Mouse (Mus musculus): ENCODE measurements at regions not wholly inside any gene's neighbourhood (a gene's known extent, or its start where the extent isn't known, plus 50 kb on each side); places are given as distances from the start of the nearest gene placed in this dataset.

DNA sequence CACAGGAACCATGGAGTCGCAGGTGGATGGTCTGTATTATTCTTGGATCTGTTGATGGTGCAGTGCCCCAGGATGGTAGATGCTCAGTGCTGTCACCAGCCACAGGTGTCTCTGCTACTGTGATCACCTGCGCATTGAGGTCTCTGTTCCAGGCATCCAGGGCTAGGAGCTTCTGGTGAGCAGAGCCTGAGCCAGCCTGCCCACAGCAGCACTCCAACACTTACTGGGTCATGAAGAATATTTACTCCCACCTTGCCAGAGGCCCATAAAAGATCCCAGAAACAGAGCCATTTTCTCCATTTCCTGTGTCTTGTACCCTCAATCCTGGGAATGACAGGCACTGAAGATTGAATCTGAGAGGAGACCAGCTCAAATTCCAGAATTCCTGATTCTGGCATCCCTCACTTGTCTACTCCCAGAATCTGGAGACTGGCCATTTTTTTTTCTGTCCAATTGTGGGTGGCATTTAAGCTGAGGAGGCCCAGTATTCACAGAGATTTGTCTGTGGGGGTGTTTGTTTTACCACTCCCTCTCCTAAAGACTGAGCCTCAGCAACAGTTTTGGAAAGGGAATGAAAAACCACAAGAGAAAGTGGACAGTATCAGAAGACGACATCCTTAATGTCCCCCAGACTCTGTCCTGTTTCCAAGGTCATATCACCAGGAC, 322.1 kb upstream of the Rnf32 start:
- no peaks in the 10 kb centered on the region for H3K9me3 ChIP-seq (ENCODE audit: low read length)
- no peak overlapping the region for H3K4me3 ChIP-seq (ENCODE audit: low read length)
- no peak overlapping the region for H3K9ac ChIP-seq (replicated peaks; ENCODE audit: low read length)
- WGBS: 78% methylated on average over 3 of the region's 3 CpGs
- ATAC-seq (ENCODE audit: low FRiP score, low TSS enrichment): no peak
- no peaks in the 10 kb centered on the region for H3K4me1 ChIP-seq (ENCODE audit: insufficient read depth, low read length)
- no peak overlapping the region for H3K27ac ChIP-seq (ENCODE audit: low read length)
- no peaks in the 10 kb centered on the region for H3K36me3 ChIP-seq (ENCODE audit: insufficient read depth, low read length)
- no peak overlapping the region for H3K4me2 ChIP-seq (replicated peaks; ENCODE audit: low read depth, low read length)
- no peaks in the 10 kb centered on the region for H3K27me3 ChIP-seq (ENCODE audit: insufficient read depth, low read length)

DNA sequence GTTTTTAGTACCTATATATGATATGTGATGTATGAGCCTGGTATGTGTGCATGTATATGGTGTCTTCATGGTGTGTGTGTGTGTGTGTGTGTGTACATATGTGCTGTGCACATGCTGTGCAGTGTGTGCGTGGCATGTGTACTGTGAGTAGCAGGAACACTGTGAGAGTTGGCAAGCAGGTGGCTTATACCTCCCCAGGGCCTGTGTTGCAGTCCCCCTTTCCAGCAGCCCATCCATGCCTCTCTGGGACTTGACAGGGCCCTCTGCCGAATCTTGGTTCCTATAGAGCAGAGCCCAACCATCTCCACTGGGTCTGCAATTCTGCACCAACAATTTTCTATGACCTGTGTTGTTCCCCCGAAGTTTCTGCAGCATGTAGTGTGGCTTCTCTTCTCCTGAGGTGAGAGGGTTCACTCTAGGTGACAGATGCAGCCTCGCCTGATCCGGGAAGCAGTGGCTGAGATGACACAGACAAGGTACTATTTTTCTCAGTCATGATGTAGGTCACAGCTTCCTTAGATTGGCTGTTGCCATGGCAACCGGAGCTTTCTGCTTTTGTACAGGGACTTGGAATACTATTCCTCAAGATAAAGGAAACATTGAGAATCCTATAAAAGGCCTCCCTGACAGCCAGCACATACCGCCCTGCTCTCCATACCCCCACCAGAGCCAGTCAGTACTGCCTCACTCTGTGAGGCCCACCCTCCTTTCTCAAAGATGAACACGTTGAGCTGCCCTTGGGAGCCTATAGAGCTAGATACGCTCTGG, 336.0 kb upstream of the Rnf32 start:
- Histone ChIP-seq H3K36me3 (ENCODE audit: insufficient read depth, low read length) (no peaks in the 10 kb centered on the region), H3K4me2 (replicated peaks; ENCODE audit: low read depth, low read length) (no peak overlapping the region), H3K27me3 (ENCODE audit: insufficient read depth, low read length) (no peaks in the 10 kb centered on the region), H3K27ac (ENCODE audit: low read length) (no peak overlapping the region), H3K9me3 (ENCODE audit: low read length) (no peaks in the 10 kb centered on the region), H3K4me3 (ENCODE audit: low read length) (no peak overlapping the region), H3K9ac (replicated peaks; ENCODE audit: low read length) (no peak overlapping the region), H3K4me1 (ENCODE audit: insufficient read depth, low read length) (no peaks in the 10 kb centered on the region)
- 76% methylated on average over 9 of the region's 9 CpGs for WGBS
- no peak for ATAC-seq (ENCODE audit: low FRiP score, low TSS enrichment)

DNA sequence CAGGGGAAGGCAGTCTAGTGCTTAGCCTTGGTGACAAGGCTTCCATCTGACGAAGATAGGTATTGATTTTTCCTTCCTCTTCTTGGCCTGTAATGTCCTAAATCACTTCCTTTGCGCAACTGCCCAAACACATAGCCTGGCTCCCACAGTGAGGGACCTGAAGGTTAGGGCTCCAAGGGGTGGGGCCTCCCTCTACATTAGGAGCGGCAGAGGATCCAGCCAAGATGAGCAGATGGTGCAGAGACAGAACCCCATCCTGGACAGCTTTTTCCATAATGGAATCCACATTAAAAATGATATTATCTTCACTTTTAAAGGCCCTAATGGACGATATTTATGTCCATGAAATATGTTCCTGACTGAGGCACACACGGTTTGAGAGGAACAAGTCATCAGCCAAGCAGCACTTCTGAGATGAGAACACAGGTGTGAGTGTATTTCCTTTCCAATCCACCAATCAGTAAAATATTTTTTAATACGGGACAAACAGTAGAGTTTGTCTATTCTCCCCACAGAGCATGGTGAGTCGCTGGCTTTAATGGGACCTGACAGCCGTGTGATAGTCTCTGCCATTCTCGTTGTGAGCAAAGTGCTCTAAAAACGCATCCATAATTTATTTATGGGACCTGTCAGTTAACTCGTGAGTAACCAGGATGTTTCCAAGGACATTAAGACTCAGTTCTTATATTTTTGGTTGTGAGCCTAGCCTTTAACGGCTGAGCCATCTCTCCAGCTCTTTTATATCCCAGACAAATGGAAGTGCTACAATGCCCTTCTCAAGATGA, 357.5 kb upstream of the Rnf32 start:
- no peaks in the 10 kb centered on the region for H3K36me3 ChIP-seq (ENCODE audit: insufficient read depth, low read length)
- no peaks in the 10 kb centered on the region for H3K27me3 ChIP-seq (ENCODE audit: insufficient read depth, low read length)
- ATAC-seq (ENCODE audit: low FRiP score, low TSS enrichment): no peak
- no peak overlapping the region for H3K9ac ChIP-seq (replicated peaks; ENCODE audit: low read length)
- H3K4me3 ChIP-seq (ENCODE audit: low read length): no peak overlapping the region
- H3K9me3 ChIP-seq (ENCODE audit: low read length): no peaks in the 10 kb centered on the region
- H3K27ac ChIP-seq (ENCODE audit: low read length): no peak overlapping the region
- H3K4me2 ChIP-seq (replicated peaks; ENCODE audit: low read depth, low read length): no peak overlapping the region
- H3K4me1 ChIP-seq (ENCODE audit: insufficient read depth, low read length): no peaks in the 10 kb centered on the region
- WGBS: 73% methylated on average over 12 of the region's 12 CpGs

DNA sequence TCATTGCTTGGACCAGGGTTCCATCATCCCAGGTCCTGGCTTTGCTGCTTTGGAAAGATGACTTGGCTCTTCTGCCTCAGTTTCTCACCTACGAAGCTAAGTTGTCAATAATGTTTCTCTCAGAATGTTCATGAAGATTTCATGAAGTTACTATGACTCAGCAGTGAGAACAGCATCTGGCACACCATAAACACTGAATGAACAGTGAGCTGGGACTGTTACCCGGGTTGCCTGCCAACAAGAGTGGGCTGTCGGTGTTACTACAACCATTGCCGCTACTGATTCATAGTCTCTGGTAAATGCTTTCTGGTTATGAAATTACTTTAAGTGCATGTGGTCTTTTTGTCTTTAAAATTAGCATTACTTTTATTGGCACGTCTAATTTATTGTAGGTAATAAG, 352.0 kb upstream of the Shh start:
- Histone ChIP-seq H3K4me3 (ENCODE audit: low read length) (no peak overlapping the region), H3K9ac (replicated peaks; ENCODE audit: low read length) (no peak overlapping the region), H3K27ac (ENCODE audit: low read length) (no peak overlapping the region), H3K36me3 (ENCODE audit: insufficient read depth, low read length) (no peaks in the 10 kb centered on the region), H3K4me2 (replicated peaks; ENCODE audit: low read depth, low read length) (no peak overlapping the region), H3K27me3 (ENCODE audit: insufficient read depth, low read length) (no peaks in the 10 kb centered on the region), H3K4me1 (ENCODE audit: insufficient read depth, low read length) (no peaks in the 10 kb centered on the region), H3K9me3 (ENCODE audit: low read length) (no peaks in the 10 kb centered on the region)
- ATAC-seq (ENCODE audit: low FRiP score, low TSS enrichment): no peak
- WGBS: 91% methylated on average over 5 of the region's 5 CpGs

DNA sequence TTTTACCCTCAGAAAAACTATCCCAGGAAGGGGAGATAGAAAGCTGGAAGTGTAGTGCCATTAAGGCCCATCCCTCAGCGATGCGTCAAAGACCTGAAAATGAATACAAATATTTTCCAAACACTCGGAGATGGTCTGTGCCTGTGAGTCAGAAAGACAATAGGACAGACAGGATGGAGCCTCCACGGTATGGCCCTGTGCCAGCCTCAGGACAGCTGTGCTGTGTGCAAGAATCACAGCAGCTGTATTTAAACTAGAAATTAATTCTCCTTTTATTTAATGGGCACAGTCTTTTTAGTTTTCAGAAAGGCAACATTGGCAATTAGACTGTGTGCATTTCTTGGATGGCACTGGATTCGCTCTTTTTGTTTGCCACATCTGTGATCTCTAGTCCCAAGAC, 340.9 kb upstream of the Shh start:
- no peak overlapping the region for H3K27ac ChIP-seq (ENCODE audit: low read length)
- H3K9ac ChIP-seq (replicated peaks; ENCODE audit: low read length): no peak overlapping the region
- no peak for ATAC-seq (ENCODE audit: low FRiP score, low TSS enrichment)
- H3K27me3 ChIP-seq (ENCODE audit: insufficient read depth, low read length): no peaks in the 10 kb centered on the region
- no peak overlapping the region for H3K4me3 ChIP-seq (ENCODE audit: low read length)
- no peaks in the 10 kb centered on the region for H3K4me1 ChIP-seq (ENCODE audit: insufficient read depth, low read length)
- 74% methylated on average over 5 of the region's 5 CpGs for WGBS
- H3K4me2 ChIP-seq (replicated peaks; ENCODE audit: low read depth, low read length): no peak overlapping the region
- H3K36me3 ChIP-seq (ENCODE audit: insufficient read depth, low read length): no peaks in the 10 kb centered on the region
- no peaks in the 10 kb centered on the region for H3K9me3 ChIP-seq (ENCODE audit: low read length)

DNA sequence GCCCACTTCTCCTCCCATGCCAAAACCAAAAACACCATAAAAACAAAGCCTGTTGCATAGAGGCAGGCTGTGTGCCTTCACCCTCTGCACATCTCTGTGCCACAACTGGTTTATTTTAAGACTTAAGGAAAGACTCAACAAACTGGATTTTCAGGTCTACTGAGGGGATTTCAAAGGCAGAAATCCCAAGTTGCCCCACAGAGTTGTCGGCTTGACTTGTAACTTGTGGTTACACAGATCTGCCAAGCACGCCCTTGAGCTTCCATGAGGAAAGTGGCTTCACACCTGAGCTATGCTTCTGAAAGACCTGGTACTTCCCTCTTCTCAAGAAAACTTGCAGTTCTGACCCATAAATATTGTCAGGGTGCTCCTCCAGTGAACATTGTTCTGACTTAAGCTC, 332.4 kb upstream of the Shh start:
- H3K36me3 ChIP-seq (ENCODE audit: insufficient read depth, low read length): no peaks in the 10 kb centered on the region
- no peaks in the 10 kb centered on the region for H3K9me3 ChIP-seq (ENCODE audit: low read length)
- no peaks in the 10 kb centered on the region for H3K4me1 ChIP-seq (ENCODE audit: insufficient read depth, low read length)
- no peak for ATAC-seq (ENCODE audit: low FRiP score, low TSS enrichment)
- no peak overlapping the region for H3K4me2 ChIP-seq (replicated peaks; ENCODE audit: low read depth, low read length)
- no peak overlapping the region for H3K27ac ChIP-seq (ENCODE audit: low read length)
- H3K27me3 ChIP-seq (ENCODE audit: insufficient read depth, low read length): no peaks in the 10 kb centered on the region
- WGBS: 83% methylated on average over 2 of the region's 2 CpGs
- H3K4me3 ChIP-seq (ENCODE audit: low read length): no peak overlapping the region
- H3K9ac ChIP-seq (replicated peaks; ENCODE audit: low read length): no peak overlapping the region

DNA sequence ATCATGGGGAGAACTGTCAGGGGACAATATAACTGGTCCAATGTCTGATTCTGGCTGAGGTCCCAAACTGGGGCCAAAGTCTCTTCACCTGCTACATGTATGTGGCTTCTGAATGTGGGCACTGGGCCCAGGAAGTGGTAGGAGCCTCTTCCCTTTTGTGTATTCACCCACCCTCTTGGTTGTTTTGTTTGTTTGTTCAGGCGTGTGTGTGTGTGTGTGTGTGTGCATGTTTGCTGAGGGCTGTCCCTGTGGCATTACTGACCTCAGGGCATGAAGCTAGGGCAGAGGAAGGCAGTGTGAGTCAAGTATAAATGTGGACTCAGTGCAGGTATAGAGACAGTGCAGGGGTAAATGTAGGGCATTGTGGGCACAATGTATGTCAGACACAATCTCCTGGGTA, 331.3 kb upstream of the Shh start:
- Histone ChIP-seq H3K9ac (replicated peaks; ENCODE audit: low read length) (no peak overlapping the region), H3K27me3 (ENCODE audit: insufficient read depth, low read length) (no peaks in the 10 kb centered on the region), H3K4me3 (ENCODE audit: low read length) (no peak overlapping the region), H3K4me2 (replicated peaks; ENCODE audit: low read depth, low read length) (no peak overlapping the region), H3K9me3 (ENCODE audit: low read length) (no peaks in the 10 kb centered on the region), H3K27ac (ENCODE audit: low read length) (no peak overlapping the region), H3K36me3 (ENCODE audit: insufficient read depth, low read length) (no peaks in the 10 kb centered on the region), H3K4me1 (ENCODE audit: insufficient read depth, low read length) (no peaks in the 10 kb centered on the region)
- 69% methylated on average over 1 of the region's 1 CpGs for WGBS
- no peak for ATAC-seq (ENCODE audit: low FRiP score, low TSS enrichment)

DNA sequence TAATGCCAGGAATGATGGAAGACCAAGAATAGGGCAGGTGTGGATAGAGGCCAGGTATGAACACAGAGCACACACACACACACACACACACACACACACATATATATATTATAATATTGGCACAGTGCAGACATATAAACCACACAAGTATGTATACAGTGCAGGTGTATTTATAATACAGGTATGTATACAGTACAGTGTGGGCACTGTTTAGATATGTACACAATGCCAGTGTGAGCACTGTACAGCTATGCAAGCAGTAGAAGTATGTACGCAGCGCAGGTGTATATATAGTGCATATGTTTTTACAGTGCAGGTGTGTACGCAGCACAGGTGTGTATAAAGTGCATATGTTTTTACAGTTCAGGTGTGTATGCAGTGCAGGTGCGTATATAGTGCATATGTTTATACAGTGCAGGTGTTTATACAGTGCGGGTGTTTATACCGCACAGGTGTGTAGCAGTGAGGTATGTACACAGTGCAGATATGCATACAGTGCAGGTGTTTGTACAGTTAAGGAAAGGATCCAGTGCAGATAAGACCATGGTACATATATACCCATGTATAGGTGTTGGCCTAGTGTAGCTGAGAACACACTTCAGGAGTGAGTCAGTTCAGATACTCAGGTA, 328.2 kb upstream of the Shh start:
- H3K4me1 ChIP-seq (ENCODE audit: insufficient read depth, low read length): no peaks in the 10 kb centered on the region
- H3K27me3 ChIP-seq (ENCODE audit: insufficient read depth, low read length): no peaks in the 10 kb centered on the region
- H3K4me2 ChIP-seq (replicated peaks; ENCODE audit: low read depth, low read length): no peak overlapping the region
- H3K27ac ChIP-seq (ENCODE audit: low read length): no peak overlapping the region
- no peak overlapping the region for H3K4me3 ChIP-seq (ENCODE audit: low read length)
- H3K9me3 ChIP-seq (ENCODE audit: low read length): no peaks in the 10 kb centered on the region
- WGBS: 94% methylated on average over 6 of the region's 6 CpGs
- H3K36me3 ChIP-seq (ENCODE audit: insufficient read depth, low read length): no peaks in the 10 kb centered on the region
- no peak overlapping the region for H3K9ac ChIP-seq (replicated peaks; ENCODE audit: low read length)
- ATAC-seq (ENCODE audit: low FRiP score, low TSS enrichment): peak; percentile 35; the same call in 1 of the 2 replicates

DNA sequence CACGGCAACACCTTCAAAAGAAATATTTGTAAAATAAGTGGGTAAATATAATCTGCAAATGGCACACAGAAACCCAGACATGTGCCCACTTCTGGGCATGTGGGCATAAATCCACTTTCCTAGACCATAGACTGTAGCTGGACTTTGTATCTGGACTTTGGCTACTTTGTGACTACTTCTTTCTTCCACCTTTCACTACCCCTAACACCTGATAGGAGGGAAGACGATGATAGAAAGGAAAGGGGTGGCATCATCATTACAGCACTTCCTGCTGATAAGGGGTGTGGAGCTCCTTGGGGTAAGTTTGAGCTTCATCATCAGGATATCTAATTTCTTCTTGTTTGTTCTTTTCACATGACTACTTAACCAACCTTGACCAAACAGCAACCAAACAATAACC, 326.7 kb upstream of the Shh start:
- no peaks in the 10 kb centered on the region for H3K4me1 ChIP-seq (ENCODE audit: insufficient read depth, low read length)
- H3K36me3 ChIP-seq (ENCODE audit: insufficient read depth, low read length): no peaks in the 10 kb centered on the region
- H3K4me3 ChIP-seq (ENCODE audit: low read length): no peak overlapping the region
- no peak overlapping the region for H3K27ac ChIP-seq (ENCODE audit: low read length)
- H3K27me3 ChIP-seq (ENCODE audit: insufficient read depth, low read length): no peaks in the 10 kb centered on the region
- no peak for ATAC-seq (ENCODE audit: low FRiP score, low TSS enrichment)
- 68% methylated on average over 2 of the region's 2 CpGs for WGBS
- no peak overlapping the region for H3K9ac ChIP-seq (replicated peaks; ENCODE audit: low read length)
- H3K4me2 ChIP-seq (replicated peaks; ENCODE audit: low read depth, low read length): no peak overlapping the region
- no peaks in the 10 kb centered on the region for H3K9me3 ChIP-seq (ENCODE audit: low read length)
